Mouse (Mus musculus) ES-Bruce4 (cell line): ENCODE data around the gene Obp2b. TPM values are rescaled to one million over a fixed set of nuclear protein-coding genes. Genes with fewer than 3 reads are reported as not detected.

Source experiments
- H3K27ac ChIP-seq: 2 replicates; pipeline ENCODE4 v1.5.1; 2012; ENCODE audit warnings: low read length, inconsistent platforms; ENCODE audit not compliant: insufficient read depth
- H3K27me3 ChIP-seq: 2 replicates; pipeline ENCODE4 v1.6.1; 2012; ENCODE audit warnings: mild to moderate bottlenecking, low read length, inconsistent platforms; ENCODE audit not compliant: control insufficient read depth, poor library complexity, insufficient read depth, severe bottlenecking
- H3K36me3 ChIP-seq: 2 replicates; pipeline ENCODE4 v1.6.1; 2012; ENCODE audit warnings: inconsistent platforms, mild to moderate bottlenecking, low read length, moderate library complexity; ENCODE audit not compliant: control insufficient read depth, poor library complexity, insufficient read depth, severe bottlenecking
- H3K4me1 ChIP-seq: one replicate; pipeline ENCODE4 v1.8.1; 2011; ENCODE audit warnings: low read length; ENCODE audit not compliant: control insufficient read depth, insufficient read depth
- H3K4me3 ChIP-seq: 2 replicates; pipeline ENCODE4 v1.5.1; 2011; ENCODE audit warnings: low read depth, mild to moderate bottlenecking, low read length
- H3K9ac ChIP-seq: 2 replicates; pipeline ENCODE4 v1.6.1; 2012; ENCODE audit warnings: low read depth, mild to moderate bottlenecking, inconsistent platforms; ENCODE audit not compliant: poor library complexity, severe bottlenecking
- H3K9me3 ChIP-seq: replicated peaks from 2 replicates; pipeline ENCODE4 v1.6.1; 2012; ENCODE audit warnings: mild to moderate bottlenecking, low read length, inconsistent platforms; ENCODE audit not compliant: control insufficient read depth, poor library complexity, insufficient read depth, severe bottlenecking
- CTCF ChIP-seq: IDR thresholded peaks from one replicate; pipeline ENCODE4 v1.8.1; 2011; ENCODE audit warnings: low read depth, low read length
- EP300 ChIP-seq: IDR thresholded peaks from 2 replicates; pipeline ENCODE4 v1.6.1; 2011; ENCODE audit warnings: low read depth, low read length; ENCODE audit not compliant: insufficient read depth
- POLR2A ChIP-seq: IDR thresholded peaks from one replicate; pipeline ENCODE4 v1.8.1; 2011; ENCODE audit warnings: low read length; ENCODE audit not compliant: insufficient read depth
- polyA plus RNA-seq: library from polyadenylated mRNA; stranded (reverse); fragments of >200 nt; gene quantifications from 2 replicates; pipeline ENCODE4 v1.2.4, GENCODE M21; 2011; ENCODE audit warnings: low read depth; ENCODE audit not compliant: missing spikeins, insufficient read depth, insufficient read length

The Obp2b gene
- polyA plus RNA-seq, 1 experiment: not detected

GRCm38 (mm10) chr2:25733199-25733930 is 3.4 kb upstream of the Obp2b start:
- Histone ChIP-seq H3K4me3 (no peak overlapping the region), H3K9me3 (no peaks in the 10 kb centered on the region), H3K9ac (no peak overlapping the region), H3K27ac (no peak overlapping the region), H3K4me1 (no peaks in the 10 kb centered on the region), H3K27me3 (no peaks in the 10 kb centered on the region), H3K36me3 (no peaks in the 10 kb centered on the region)
- TF ChIP-seq POLR2A (no peak), EP300 (no peak), CTCF (no peak)

GRCm38 (mm10) chr2:25741671-25742070 is 4.9 kb downstream of the Obp2b start:
- TF ChIP-seq POLR2A (no peak), CTCF (no peak), EP300 (no peak)

GRCm38 (mm10) chr2:25754201-25754600 is 17.4 kb downstream of the Obp2b start:
- TF ChIP-seq EP300 (no peak), POLR2A (no peak), CTCF (no peak)
- H3K27me3 ChIP-seq: no peaks in the 10 kb centered on the region
- H3K9ac ChIP-seq: no peak overlapping the region
- no peaks in the 10 kb centered on the region for H3K9me3 ChIP-seq
- no peak overlapping the region for H3K4me3 ChIP-seq
- no peaks in the 10 kb centered on the region for H3K36me3 ChIP-seq
- no peaks in the 10 kb centered on the region for H3K4me1 ChIP-seq
- H3K27ac ChIP-seq: no peak overlapping the region

More at GRCm38 (mm10) chr2:25741671-25742070, 4.9 kb downstream of the Obp2b start:
- Histone ChIP-seq H3K4me1 (no peaks in the 10 kb centered on the region), H3K4me3 (no peak overlapping the region), H3K27ac (no peak overlapping the region), H3K36me3 (no peaks in the 10 kb centered on the region), H3K9ac (no peak overlapping the region), H3K9me3 (no peaks in the 10 kb centered on the region), H3K27me3 (no peaks in the 10 kb centered on the region)

GRCm38 (mm10) chr2:25758064-25758625 is 21.3 kb downstream of the Obp2b start:
- no peaks in the 10 kb centered on the region for H3K9me3 ChIP-seq
- H3K4me3 ChIP-seq: no peak overlapping the region
- H3K9ac ChIP-seq: no peak overlapping the region
- no peak overlapping the region for H3K27ac ChIP-seq
- no peaks in the 10 kb centered on the region for H3K36me3 ChIP-seq
- no peaks in the 10 kb centered on the region for H3K4me1 ChIP-seq
- no peaks in the 10 kb centered on the region for H3K27me3 ChIP-seq
- TF ChIP-seq EP300 (no peak), CTCF (no peak), POLR2A (no peak)

- no peak for TF ChIP-seq EP300
- no peak for TF ChIP-seq CTCF
- TF ChIP-seq POLR2A: no peak
- Histone ChIP-seq H3K27me3 (no peaks in the 10 kb centered on the region), H3K36me3 (no peaks in the 10 kb centered on the region), H3K4me1 (no peaks in the 10 kb centered on the region), H3K9me3 (no peaks in the 10 kb centered on the region), H3K9ac (no peak within 1 kb of the TSS), H3K27ac (no peak within 1 kb of the TSS), H3K4me3 (no peak within 1 kb of the TSS)
These were observed 28.5 kb downstream of the Obp2b start, which contains the start of gene Lcn3 for GRCm38 (mm10) chr2:25765269-25765668. Lcn3 (plus strand) TSS chr2:25765569.

- Histone ChIP-seq H3K36me3 (no peaks in the 10 kb centered on the region), H3K27ac (no peak overlapping the region), H3K9ac (no peak overlapping the region), H3K4me3 (no peak overlapping the region), H3K27me3 (no peaks in the 10 kb centered on the region), H3K4me1 (no peaks in the 10 kb centered on the region), H3K9me3 (no peaks in the 10 kb centered on the region)
- TF ChIP-seq POLR2A (no peak), CTCF (no peak), EP300 (no peak)
These were observed 31.0 kb downstream of the Obp2b start for GRCm38 (mm10) chr2:25767764-25768163.
